Mouse (Mus musculus): ENCODE results near the gene Ccdc106. TPM values are rescaled to one million over a fixed set of nuclear protein-coding genes. Genes with fewer than 3 reads are reported as not detected.

Ccdc106 gene
- total RNA-seq, 2 experiments from 2014 or later, result 57.3 to 59.7 TPM

GRCm38 (mm10) chr7:5080010-5080751 is 59.8 kb downstream of the Ccdc106 start, which contains the start of gene Epn1:
Epn1 (plus strand) TSS chr7:5080235.
- DNase-seq (ENCODE audit: low spot score in 2 of 2), result peak; percentile 98

GRCm38 (mm10) chr7:5080815-5081214 is 60.5 kb downstream of the Ccdc106 start:
- DNase-seq (ENCODE audit: low spot score in 2 of 2), result no peak

GRCm38 (mm10) chr7:5081241-5081640 is 60.9 kb downstream of the Ccdc106 start:
- DNase-seq (ENCODE audit: low spot score in 2 of 2), result no peak

- DNase-seq (ENCODE audit: low spot score in 2 of 2), result no peak
These were observed 61.6 kb downstream of the Ccdc106 start for GRCm38 (mm10) chr7:5081939-5082338.

GRCm38 (mm10) chr7:5083325-5084105 is 63.2 kb downstream of the Ccdc106 start:
- no peak for DNase-seq (ENCODE audit: low spot score in 2 of 2)

DNA sequence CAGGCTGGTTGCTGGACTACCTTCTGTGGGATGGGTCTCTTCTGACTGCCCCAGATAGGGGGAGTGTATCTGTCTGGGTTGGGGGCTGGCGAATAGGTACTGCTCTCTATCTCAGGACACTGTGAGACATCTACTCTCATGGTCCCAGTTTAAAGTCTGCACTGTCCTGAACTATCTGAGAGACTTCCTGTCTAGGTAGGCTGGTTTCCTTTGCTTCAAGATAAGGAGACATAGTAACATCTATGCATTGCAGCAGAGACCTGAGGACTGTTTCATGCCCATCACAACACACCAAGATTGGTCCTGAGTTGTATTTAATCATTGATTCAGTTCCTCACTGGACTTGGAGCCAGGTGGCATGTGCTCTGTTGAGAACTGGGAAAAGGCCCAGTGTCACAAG is 65.2 kb downstream of the Ccdc106 start:
- DNase-seq (ENCODE audit: low spot score in 2 of 2), result no peak

DNA sequence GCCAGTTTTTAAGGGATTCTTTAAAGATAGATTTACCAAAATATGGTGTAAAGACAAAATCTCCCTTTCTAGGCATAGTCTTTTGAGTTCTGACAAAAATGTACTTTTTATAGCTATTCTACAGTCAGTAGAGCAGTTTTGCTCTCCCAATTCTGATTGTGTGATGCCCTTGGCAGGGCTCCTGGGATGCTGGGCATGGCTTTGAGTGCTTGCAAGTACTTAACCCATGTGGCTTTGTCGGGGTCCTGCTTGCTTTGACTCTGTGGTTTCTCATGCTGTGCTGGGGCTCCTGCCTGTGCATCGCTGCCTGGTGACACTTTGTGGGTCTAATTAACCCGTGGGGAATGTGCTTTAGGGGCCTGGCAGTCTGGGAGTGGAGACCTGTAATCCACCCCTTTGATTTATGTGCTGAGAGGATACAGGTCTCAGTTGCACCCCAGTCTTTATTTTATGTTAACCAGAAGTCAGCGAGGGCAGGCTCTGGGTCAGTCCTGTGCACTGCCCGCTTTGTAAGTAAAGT is 66.6 kb downstream of the Ccdc106 start:
- DNase-seq (ENCODE audit: low spot score in 2 of 2), result no peak

DNA sequence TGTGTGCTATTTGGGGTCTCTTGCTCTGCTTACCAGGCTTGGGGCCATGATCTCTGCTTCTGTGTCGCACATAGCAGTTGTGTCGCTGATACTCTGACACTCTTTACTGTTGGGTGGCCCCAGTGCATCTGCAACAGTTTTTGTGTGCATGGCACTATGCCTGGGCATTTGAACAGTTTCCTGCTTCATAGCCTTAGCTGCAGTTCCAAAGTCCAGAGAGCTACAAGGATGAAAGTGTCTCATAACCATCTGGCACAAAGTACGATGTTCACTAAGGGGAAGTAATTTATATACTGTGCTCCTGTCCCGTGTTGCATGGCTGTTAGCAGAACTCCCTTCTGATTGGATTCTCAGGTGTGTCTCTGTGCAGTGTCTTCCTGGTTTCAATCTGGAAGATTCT is 67.5 kb downstream of the Ccdc106 start:
- DNase-seq (ENCODE audit: low spot score in 2 of 2), result no peak

DNA sequence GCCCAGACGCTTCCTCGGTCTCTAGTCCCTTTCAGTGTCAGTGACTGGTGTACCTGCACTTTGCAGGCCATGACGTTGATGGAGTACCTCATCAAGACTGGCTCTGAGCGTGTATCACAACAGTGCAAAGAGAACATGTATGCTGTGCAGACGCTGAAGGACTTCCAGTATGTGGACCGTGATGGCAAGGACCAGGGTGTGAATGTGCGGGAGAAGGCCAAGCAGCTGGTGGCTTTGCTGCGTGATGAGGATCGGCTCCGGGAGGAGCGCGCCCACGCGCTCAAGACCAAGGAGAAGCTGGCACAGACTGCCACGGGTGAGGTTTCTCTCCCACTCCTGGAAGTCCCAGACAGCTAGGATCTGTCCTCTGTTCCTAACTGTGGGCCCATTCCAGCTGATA is 69.5 kb downstream of the Ccdc106 start:
- DNase-seq (ENCODE audit: low spot score in 2 of 2), result peak; percentile 55 to 79

GRCm38 (mm10) chr7:5091008-5091728 is 70.8 kb downstream of the Ccdc106 start:
- peak; percentile 43 to 63 for DNase-seq (ENCODE audit: low spot score in 2 of 2)

DNA sequence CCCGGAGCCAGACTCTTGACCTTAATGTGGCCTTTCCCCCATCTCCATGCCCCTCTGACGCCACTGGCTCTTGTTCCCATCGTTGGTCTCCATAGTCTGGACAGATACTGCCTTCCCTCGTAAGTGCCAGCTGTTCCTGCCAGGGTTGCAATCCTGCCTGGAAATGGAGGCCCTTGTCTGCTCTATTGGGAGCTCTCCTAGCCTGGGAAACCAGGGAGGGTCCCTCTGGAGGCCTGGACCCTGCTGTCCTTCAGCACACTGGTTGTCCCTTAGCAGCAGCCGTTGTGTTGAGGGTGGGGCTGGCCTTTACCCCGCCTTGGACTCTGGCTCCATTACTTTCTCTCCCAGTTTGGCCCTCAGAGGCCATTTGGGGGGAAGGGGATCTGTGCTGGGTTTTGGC is 72.0 kb downstream of the Ccdc106 start:
- no peak for DNase-seq (ENCODE audit: low spot score in 2 of 2)

DNA sequence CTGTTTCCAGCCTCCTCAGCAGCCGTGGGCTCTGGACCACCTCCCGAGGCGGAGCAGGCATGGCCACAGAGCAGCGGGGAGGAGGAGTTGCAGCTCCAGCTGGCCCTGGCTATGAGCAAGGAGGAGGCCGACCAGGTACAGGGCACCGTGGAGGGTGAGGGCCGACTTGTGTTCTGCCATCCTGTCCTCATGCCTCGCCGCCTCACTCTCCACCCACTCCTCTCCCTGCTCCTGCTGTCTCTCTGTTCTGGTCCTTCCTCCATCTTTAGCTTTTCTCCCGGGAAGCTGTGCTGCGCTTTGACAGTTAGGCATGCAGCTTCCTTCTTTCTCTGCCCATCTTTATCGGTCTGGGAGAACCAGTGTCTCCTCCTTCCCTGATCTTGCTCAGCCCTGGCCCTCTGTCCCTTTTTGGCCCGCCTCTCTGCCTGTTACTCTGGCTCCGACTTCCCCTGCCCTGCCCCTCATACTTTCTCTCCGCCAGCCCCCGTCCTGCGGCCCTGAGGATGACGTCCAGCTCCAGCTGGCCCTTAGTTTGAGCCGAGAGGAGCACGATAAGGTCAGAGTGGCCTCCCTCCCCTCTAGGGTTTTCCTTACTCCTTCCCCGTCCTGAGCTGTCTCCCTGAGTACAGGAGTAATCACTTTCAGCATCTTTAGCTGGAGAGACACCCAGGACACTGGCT is 72.6 kb downstream of the Ccdc106 start:
- DNase-seq (ENCODE audit: low spot score in 2 of 2), result peak; percentile 45 to 60

DNA sequence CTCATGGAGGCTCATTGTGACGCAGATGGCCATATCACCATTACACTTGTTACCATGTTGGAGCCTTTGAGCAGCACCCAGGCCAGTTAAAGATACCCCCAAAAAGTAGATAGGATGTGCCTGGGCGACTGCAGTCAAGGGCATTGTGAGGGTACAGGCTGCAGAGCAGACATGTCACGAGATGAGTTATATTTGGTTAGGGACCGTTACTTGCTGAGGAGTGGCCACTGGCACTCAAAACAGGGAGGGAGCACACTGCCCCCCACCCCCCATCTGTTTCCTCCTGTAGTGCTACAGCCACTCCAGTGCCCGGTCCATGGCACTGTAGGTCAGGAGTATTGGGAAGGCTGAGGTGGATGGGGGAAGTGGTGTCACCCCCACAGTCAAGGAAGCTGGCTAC is 78.4 kb downstream of the Ccdc106 start:
- DNase-seq (ENCODE audit: low spot score in 2 of 2), result no peak

GRCm38 (mm10) chr7:5099796-5100195 is 79.4 kb downstream of the Ccdc106 start:
- no peak for DNase-seq (ENCODE audit: low spot score in 2 of 2)

DNA sequence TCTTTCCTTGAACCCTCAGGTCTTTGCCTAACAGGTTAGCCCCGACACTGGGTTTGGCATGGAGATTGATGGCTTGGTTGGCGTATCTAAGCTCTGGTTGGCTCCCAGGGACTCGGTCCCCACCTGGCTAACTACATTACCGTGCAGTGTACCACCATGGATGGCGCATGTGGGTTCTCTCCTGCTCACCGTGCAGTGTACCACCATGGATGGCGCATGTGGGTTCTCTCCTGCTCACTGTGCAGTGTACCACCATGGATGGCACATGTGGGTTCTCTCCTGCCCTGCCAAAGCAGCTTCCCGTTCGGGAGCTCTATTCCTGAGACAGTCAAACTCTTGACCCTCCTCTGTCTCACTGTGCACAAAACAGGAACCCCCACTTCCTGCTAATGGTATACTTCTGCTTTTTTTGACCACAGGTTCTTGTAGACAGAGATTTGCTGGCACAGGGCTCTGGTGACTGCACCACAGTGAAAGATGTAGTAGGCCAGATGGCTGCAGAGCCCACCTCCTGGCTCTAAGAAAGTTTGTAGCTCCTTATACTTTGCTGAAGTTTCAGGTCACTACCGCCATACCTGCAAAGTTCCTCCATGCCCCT is 80.8 kb downstream of the Ccdc106 start:
- DNase-seq (ENCODE audit: low spot score in 2 of 2), result no peak

GRCm38 (mm10) chr7:5102564-5102963 is 82.2 kb downstream of the Ccdc106 start:
- DNase-seq (ENCODE audit: low spot score in 2 of 2), result no peak

DNA sequence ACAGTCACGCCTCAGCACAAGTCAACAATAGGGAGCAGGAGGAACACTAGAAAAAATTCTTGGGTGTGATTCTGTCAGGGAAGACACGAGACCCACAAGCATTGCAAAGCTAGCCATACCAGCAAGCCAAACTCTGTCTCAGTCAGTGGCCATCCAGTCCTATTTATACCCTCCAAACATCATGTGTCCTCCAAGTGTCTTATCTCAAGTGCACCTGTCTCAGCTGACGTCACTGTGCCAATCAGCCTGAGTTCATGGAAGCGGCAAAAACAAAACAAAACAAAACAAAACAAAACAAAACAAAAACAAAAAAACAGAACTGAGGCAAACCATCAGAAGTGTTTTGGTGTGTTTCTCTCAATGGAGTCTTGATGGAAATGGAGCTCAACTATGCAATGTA is 87.9 kb downstream of the Ccdc106 start:
- DNase-seq (ENCODE audit: low spot score in 2 of 2), result no peak

DNA sequence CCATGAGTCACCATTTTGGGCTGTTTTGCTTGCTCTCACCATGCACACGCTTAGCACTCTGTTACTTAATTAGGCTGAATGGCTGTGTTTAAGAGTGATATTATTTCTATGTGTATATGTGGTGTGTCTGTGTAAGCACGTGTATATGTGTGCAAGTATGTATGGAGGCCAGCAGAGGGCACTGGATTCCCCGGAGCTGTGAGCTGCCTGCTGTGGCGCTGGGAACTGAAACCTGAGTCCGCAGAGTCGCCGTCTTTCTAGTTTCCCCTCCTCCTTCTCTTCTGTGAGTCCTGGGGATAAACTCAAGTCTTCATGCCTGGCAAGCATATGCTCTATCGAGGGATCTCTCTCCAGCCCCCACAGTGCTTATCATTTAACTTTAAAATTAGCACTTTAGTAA is 88.9 kb downstream of the Ccdc106 start:
- no peak for DNase-seq (ENCODE audit: low spot score in 2 of 2)

All from left cerebral cortex, adult 18-20 months (tissue).